Mouse (Mus musculus): Measurements from ENCODE around the gene Ret. TPM values are rescaled to one million over a fixed set of nuclear protein-coding genes. Genes with fewer than 3 reads are reported as not detected.
A peak's percentile ranks its signal among the peaks of the same experiment; 100 is the strongest.

Ret gene
- total and polyA plus RNA-seq, 3 experiments, result not detected

DNA sequence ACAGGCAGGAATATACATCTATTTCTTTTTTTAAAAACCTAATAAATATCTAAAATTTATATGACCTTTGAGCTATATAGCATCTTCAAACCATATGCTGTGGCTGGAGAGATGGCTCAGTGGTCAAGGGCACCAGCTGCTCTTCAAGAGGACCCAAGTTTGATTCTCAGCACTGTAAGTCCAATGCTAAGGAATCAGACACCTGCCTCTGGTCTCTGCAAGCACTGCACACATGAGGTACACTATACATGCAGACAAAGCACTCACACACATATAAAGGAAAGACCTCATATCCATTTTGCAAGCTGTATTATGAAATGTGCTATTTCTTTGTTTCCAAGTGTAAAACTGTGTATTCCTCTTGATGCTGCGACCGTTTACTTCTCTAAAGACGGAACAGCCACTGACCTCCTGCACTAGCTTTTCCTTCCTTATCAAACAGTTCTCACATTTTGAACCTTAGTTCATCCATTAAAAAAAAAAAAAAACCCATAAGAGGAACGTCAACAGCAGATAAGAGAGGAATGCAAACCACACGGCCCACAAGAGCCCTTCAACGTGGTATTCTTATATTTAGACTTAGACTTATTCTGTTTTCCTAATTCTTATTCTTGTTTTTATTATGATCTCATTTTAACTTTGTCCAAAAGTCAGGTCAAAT is 69.6 kb downstream of the Ret start:
- Histone ChIP-seq H3K27me3 (ENCODE audit: control insufficient read depth in 1 of 2, insufficient read depth in 2 of 2, low read length in 2 of 2) (no peaks in the 10 kb centered on the region), H3K9me3 (replicated peaks; ENCODE audit: insufficient read depth, low read length) (no peaks in the 10 kb centered on the region), H3K27ac (ENCODE audit: control insufficient read depth, low read depth, low read length) (peak overlapping the region; percentile 95), H3K9ac (ENCODE audit: control insufficient read depth, low read depth, low read length, poor library complexity, severe bottlenecking) (peak overlapping the region; percentile 32), H3K4me1 (ENCODE audit: control insufficient read depth in 1 of 2, insufficient read depth in 2 of 2, low read length in 2 of 2) (peaks cover 29 to 49% of the 10 kb centered on the region in 2 experiments), H3K36me3 (ENCODE audit: control insufficient read depth in 1 of 2, insufficient read depth in 2 of 2, low read length in 2 of 2) (peaks cover 14 to 50% of the 10 kb centered on the region in 2 experiments), H3K79me2 (ENCODE audit: control insufficient read depth, insufficient read depth, low read length, poor library complexity) (peaks cover 11% of the 10 kb centered on the region), H3K4me3 (ENCODE audit: control insufficient read depth in 1 of 2, insufficient read depth in 1 of 2, low read depth in 2 of 2, low read length in 2 of 2) (peak overlapping the region; percentile 4 to 5; a peak in 2 of 4 replicates)
- TF ChIP-seq ETS1 (IDR thresholded peaks at IDR 0.05; ENCODE audit: low read depth, low read length) (peak; percentile 96), MYB (IDR thresholded peaks at IDR 0.05; ENCODE audit: low read depth, low read length) (peak; percentile 62; the same call in 1 of the 2 replicates), SIN3A (IDR thresholded peaks at IDR 0.05; ENCODE audit: low read length) (peak; percentile 95), TAL1 (IDR thresholded peaks at IDR 0.05; ENCODE audit: low read length) (peak; percentile 69), POLR2A (IDR thresholded peaks at IDR 0.05; ENCODE audit: control insufficient read depth in 1 of 2, insufficient read depth in 1 of 2, low read depth in 1 of 2, low read length in 2 of 2, poor library complexity in 1 of 2) (no peak), USF1 (IDR thresholded peaks at IDR 0.05; ENCODE audit: low read depth, low read length) (no peak), JUND (IDR thresholded peaks at IDR 0.05; ENCODE audit: low read depth, low read length) (no peak), RCOR1 (IDR thresholded peaks at IDR 0.05; ENCODE audit: low read depth, low read length) (peak; percentile 76), TBP (IDR thresholded peaks at IDR 0.05; ENCODE audit: low read depth, low read length) (peak; percentile 33; the same call in 1 of the 2 replicates), SMC3 (IDR thresholded peaks at IDR 0.05; ENCODE audit: low read depth, low read length) (no peak), POLR2AphosphoS2 (IDR thresholded peaks at IDR 0.05; ENCODE audit: low read length) (no peak), CHD1 (IDR thresholded peaks at IDR 0.05; ENCODE audit: low read depth, low read length) (0 out of 2 replicates have a peak, but pooled peaks have one; percentile 73), CHD2 (IDR thresholded peaks at IDR 0.05; ENCODE audit: low read length) (no peak), MYC (IDR thresholded peaks at IDR 0.05; ENCODE audit: low read depth, low read length) (peak; percentile 87; the same call in 1 of the 2 replicates), GABPA (IDR thresholded peaks at IDR 0.05; ENCODE audit: low read depth, low read length) (no peak), BHLHE40 (IDR thresholded peaks at IDR 0.05; ENCODE audit: borderline replicate concordance, low read depth, low read length) (peak; percentile 65; the same call in 1 of the 2 replicates), MXI1 (IDR thresholded peaks at IDR 0.05; ENCODE audit: low read depth, low read length) (peak; percentile 75), UBTF (IDR thresholded peaks at IDR 0.05; ENCODE audit: borderline replicate concordance, insufficient read depth, low read depth, low read length) (no peak), ZMIZ1 (IDR thresholded peaks at IDR 0.05; ENCODE audit: low read depth, low read length) (no peak), CTCF (IDR thresholded peaks at IDR 0.05 in 2 of 3, conservative IDR thresholded peaks at IDR 0.05 in 1 of 3; ENCODE audit: control insufficient read depth in 1 of 3, insufficient read depth in 1 of 3, low read depth in 2 of 3, low read length in 3 of 3, poor library complexity in 1 of 3, severe bottlenecking in 1 of 3) (no peak), TCF12 (IDR thresholded peaks at IDR 0.05; ENCODE audit: low read depth, low read length) (peak; percentile 84), MAZ (IDR thresholded peaks at IDR 0.05; ENCODE audit: low read depth, low read length) (no peak), GATA1 (IDR thresholded peaks at IDR 0.05; ENCODE audit: low read depth, low read length) (peak; percentile 95), KAT2A (conservative IDR thresholded peaks at IDR 0.05; ENCODE audit: low read depth, low read length) (no peak), EP300 (IDR thresholded peaks at IDR 0.05; ENCODE audit: low read depth in 1 of 2, low read length in 2 of 2) (peak; percentile 91 to 93), MAFK (IDR thresholded peaks at IDR 0.05; ENCODE audit: borderline replicate concordance, low read depth, low read length) (peak; percentile 25; the same call in 1 of the 2 replicates), ZNF384 (IDR thresholded peaks at IDR 0.05; ENCODE audit: low read depth, low read length) (peak; percentile 99), HCFC1 (IDR thresholded peaks at IDR 0.05; ENCODE audit: low read depth, low read length) (peak; percentile 56)
- DNase-seq (ENCODE audit: low read depth, low spot score), result peak; percentile 84
